ENCODE assay signal across 15 mouse cellular contexts in the genomic region with DNA sequence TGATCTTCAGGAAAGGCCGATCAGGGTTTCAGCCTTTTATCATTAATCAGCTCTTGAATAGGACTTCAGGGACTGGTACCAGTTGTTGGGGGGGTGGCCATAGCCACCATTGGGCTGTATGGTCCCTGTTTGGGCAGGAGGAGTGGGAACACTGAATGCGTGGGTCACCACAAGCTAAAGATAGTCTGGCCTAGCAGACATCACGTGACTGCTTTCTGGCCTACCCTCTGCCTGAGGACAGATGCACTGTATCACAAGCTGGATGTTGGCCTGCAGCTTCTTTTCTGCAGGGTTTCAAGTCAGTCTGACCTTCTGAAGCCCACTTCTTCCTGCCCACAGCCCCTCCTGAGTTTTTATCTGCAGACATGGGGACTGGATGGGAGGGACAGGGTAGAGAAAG. TPM values are rescaled to one million over a fixed set of nuclear protein-coding genes. Genes with fewer than 3 reads are reported as not detected.
DNase-seq lines count a peak whose midpoint lies in the region; ATAC-seq lines count a peak whose summit lies in the region.
"Had no signal": no experiment of that assay in that cellular context is flagged by ENCODE, and none has a peak within 500 bp of the region (broad histone marks: within the 10 kb centered on the region; RNA-seq: fewer than 3 reads in every experiment).

No protein-coding gene starts in this region.

- intact Hi-C loops in heart, postnatal 10 days (cut with DNase I) = no loop called here

- 0 out of 2 replicates have a peak, but pooled peaks have one; percentile 31 for ATAC-seq in megakaryocyte-erythroid progenitor cell, adult 5-6 weeks (replicated peaks; ENCODE audit: low FRiP score, low TSS enrichment, poor library complexity, severe bottlenecking)
- no peak for ATAC-seq in CD4-positive, CD25-positive, alpha-beta regulatory T cell, adult 4 months
- ATAC-seq: intestine, embryonic 16.5 days had no signal

- peak; percentile 41 for DNase-seq in ovary, adult 18-20 months (ENCODE audit: low spot score)
- DNase-seq in ovary, postnatal 10 days (ENCODE audit: low spot score) = no peak
- peak; percentile 68 to 69 for DNase-seq in heart, adult 18-20 months
- peak; percentile 68 to 79 for DNase-seq in heart, postnatal 10 days
- DNase-seq in frontal cortex, postnatal 25 days (ENCODE audit: low spot score in 2 of 2) = no peak
- DNase-seq: adrenal gland, adult 2 months; cerebellum, adult 18-20 months; midbrain, embryonic 14.5 days had no signal

RNA-seq across cellular contexts. Expression of a gene that starts 24.8 kb away (rescaled TPM):
- 10 to 100 TPM; 57.8 to 59.9 TPM for total RNA-seq in heart, adult 18-20 months (2021)
- total RNA-seq in heart, postnatal 10 days (2021) = 10 to 100 TPM; 57.8 to 61.3 TPM
- 138 and 152 TPM in 2 replicates for total RNA-seq in megakaryocyte-erythroid progenitor cell, adult 5-6 weeks (2014; fragmentation: Nextera tagmentation)
- 50.4 and 67.2 TPM in 2 replicates for total RNA-seq in megakaryocyte-erythroid progenitor cell, adult 5-6 weeks (2017)
- polyA plus RNA-seq in CD4-positive, CD25-positive, alpha-beta regulatory T cell, adult 4 months (2017; shearing (Covaris generic)) = 10 to 100 TPM; 27.0 to 36.1 TPM

RNA-seq across cellular contexts. Expression of a gene that starts 59.3 kb away (rescaled TPM):
- not detected for total RNA-seq in heart, adult 18-20 months (2021)
- total RNA-seq in heart, postnatal 10 days (2021) = not detected
- not detected in 2 replicates for total RNA-seq in megakaryocyte-erythroid progenitor cell, adult 5-6 weeks (2014; fragmentation: Nextera tagmentation)
- not detected in 2 replicates for total RNA-seq in megakaryocyte-erythroid progenitor cell, adult 5-6 weeks (2017)
- polyA plus RNA-seq in CD4-positive, CD25-positive, alpha-beta regulatory T cell, adult 4 months (2017; shearing (Covaris generic)) = under 1 TPM; 0.38 to 0.71 TPM
- polyA plus RNA-seq: embryonic facial prominence, embryonic 15.5 days; intestine, embryonic 16.5 days; limb, embryonic 13.5 days; midbrain, embryonic 14.5 days; neural tube, embryonic 15.5 days; urinary bladder, adult 2 months had no signal

Comparison
In these comparisons a context has a peak if more than half of its experiments do, and no peak if none do; other contexts are left out.
1. DNase-seq: peak in ovary, adult 18-20 months (single experiment), heart, adult 18-20 months (2 of 2) and heart, postnatal 10 days (2 of 2); none in ovary, postnatal 10 days (single experiment) and frontal cortex, postnatal 25 days (0 of 2).